Mouse (Mus musculus) embryonic facial prominence, embryonic 15.5 days (tissue): ENCODE results near the gene Smco4. TPM values are rescaled to one million over a fixed set of nuclear protein-coding genes. Genes with fewer than 3 reads are reported as not detected.
A peak's percentile ranks its signal among the peaks of the same experiment; 100 is the strongest.

Experiments
- ATAC-seq: fragments of 200-750 bp; cut with Nextera tagmentation; 2 replicates; pipeline ENCODE4 v1.8.0; 2017; ENCODE audit warnings: low read depth, moderate TSS enrichment; ENCODE audit not compliant: insufficient number of reproducible peaks, low FRiP score, low TSS enrichment
- H3K27ac ChIP-seq: fragments of 300-500 bp; sonication (generic); replicated peaks from 2 replicates; pipeline ENCODE4 v1.5.1; 2015; ENCODE audit warnings: mild to moderate bottlenecking, inconsistent platforms
- H3K27me3 ChIP-seq: fragments of 300-500 bp; sonication (generic); 2 replicates; pipeline ENCODE4 v1.6.1; 2015; ENCODE audit warnings: inconsistent platforms
- H3K36me3 ChIP-seq: fragments of 300-500 bp; sonication (generic); 2 replicates; pipeline ENCODE4 v1.6.1; 2015; ENCODE audit warnings: mild to moderate bottlenecking, inconsistent platforms
- H3K4me1 ChIP-seq: fragments of 300-500 bp; sonication (generic); 2 replicates; pipeline ENCODE4 v1.6.1; 2015; ENCODE audit warnings: inconsistent platforms
- H3K4me2 ChIP-seq: fragments of 300-500 bp; sonication (generic); replicated peaks from 2 replicates; pipeline ENCODE4 v1.6.1; 2015; ENCODE audit warnings: mild to moderate bottlenecking, inconsistent platforms
- H3K4me3 ChIP-seq: fragments of 300-500 bp; sonication (generic); replicated peaks from 2 replicates; pipeline ENCODE4 v1.5.1; 2015; ENCODE audit warnings: mild to moderate bottlenecking, inconsistent platforms
- H3K9ac ChIP-seq: fragments of 300-500 bp; sonication (generic); 2 replicates; pipeline ENCODE4 v1.6.1; 2015; ENCODE audit warnings: inconsistent platforms
- H3K9me3 ChIP-seq: fragments of 300-500 bp; sonication (generic); replicated peaks from 2 replicates; pipeline ENCODE4 v1.6.1; 2016; ENCODE audit warnings: inconsistent platforms
- WGBS: fragments of 180-500 bp; shearing (Covaris S2); methylation state at CpG from one replicate; pipeline ENCODE4 v1.1.7; 2015; 5-methylcytosine and 5-hydroxymethylcytosine counted together
- polyA plus RNA-seq: library from polyadenylated mRNA; unstranded; fragments of >200 nt; fragmentation: Nextera tagmentation; extraction: Ambion mirVana; gene quantifications from 2 replicates; pipeline ENCODE4 v1.2.1, GENCODE M21; 2015

Smco4 gene
- 3.0 and 3.2 TPM in 2 replicates for polyA plus RNA-seq

GRCm38 (mm10) chr9:15493235-15493924 is at the start of gene Smco4:
Smco4 (plus strand) TSS chr9:15493432.
- Histone ChIP-seq H3K9ac (peak within 1 kb of the TSS; percentile 68), H3K4me1 (peaks cover 26% of the 10 kb centered on the region), H3K27ac (peak within 1 kb of the TSS; percentile 71), H3K27me3 (no peaks in the 10 kb centered on the region), H3K4me2 (peak within 1 kb of the TSS; percentile 87), H3K4me3 (peak within 1 kb of the TSS; percentile 77), H3K9me3 (no peaks in the 10 kb centered on the region), H3K36me3 (no peaks in the 10 kb centered on the region)
- peak; percentile 85 for ATAC-seq
- WGBS: 1% methylated on average over 76 of the region's 101 CpGs

GRCm38 (mm10) chr9:15447397-15447796 is 45.8 kb upstream of the Smco4 start:
- Histone ChIP-seq H3K9ac (no peak overlapping the region), H3K36me3 (no peaks in the 10 kb centered on the region), H3K4me3 (no peak overlapping the region), H3K4me1 (peaks cover 10% of the 10 kb centered on the region; the same call in 1 of the 2 replicates), H3K27me3 (no peaks in the 10 kb centered on the region), H3K9me3 (no peaks in the 10 kb centered on the region), H3K4me2 (no peak overlapping the region), H3K27ac (no peak overlapping the region)
- 80% methylated on average over 2 of the region's 2 CpGs for WGBS
- ATAC-seq: no peak

GRCm38 (mm10) chr9:15450921-15451320 is 42.3 kb upstream of the Smco4 start:
- no peaks in the 10 kb centered on the region for H3K27me3 ChIP-seq
- no peak overlapping the region for H3K9ac ChIP-seq
- no peaks in the 10 kb centered on the region for H3K36me3 ChIP-seq
- peak; percentile 47; the same call in 1 of the 2 replicates for ATAC-seq
- 37% methylated on average over 5 of the region's 5 CpGs for WGBS
- H3K27ac ChIP-seq: no peak overlapping the region
- no peak overlapping the region for H3K4me3 ChIP-seq
- H3K4me1 ChIP-seq: peaks cover 10% of the 10 kb centered on the region; the same call in 1 of the 2 replicates
- H3K4me2 ChIP-seq: no peak overlapping the region
- H3K9me3 ChIP-seq: no peaks in the 10 kb centered on the region

DNA sequence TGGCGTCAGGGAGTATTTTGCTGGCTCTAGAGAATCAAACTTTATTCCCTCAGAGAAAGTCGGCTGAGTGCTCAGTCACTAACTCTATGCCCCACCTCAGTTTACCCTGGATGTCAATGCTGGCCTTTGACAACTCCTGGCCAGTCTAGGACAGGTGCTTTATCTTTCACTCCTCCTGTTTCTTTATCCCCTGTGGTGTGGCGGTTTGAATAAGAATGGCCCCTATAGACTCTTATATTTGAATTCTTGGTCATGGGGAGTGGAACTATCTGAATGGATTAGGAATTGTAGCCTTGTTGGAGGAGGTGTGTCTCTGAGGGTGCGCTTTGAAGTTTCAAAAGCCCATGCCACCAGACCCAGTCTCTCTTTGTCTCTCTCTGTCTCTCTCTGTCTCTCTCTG is 21.0 kb upstream of the Smco4 start:
- no peak overlapping the region for H3K27ac ChIP-seq
- ATAC-seq: no peak
- H3K4me2 ChIP-seq: no peak overlapping the region
- no peaks in the 10 kb centered on the region for H3K36me3 ChIP-seq
- no peaks in the 10 kb centered on the region for H3K9me3 ChIP-seq
- H3K9ac ChIP-seq: no peak overlapping the region
- no peaks in the 10 kb centered on the region for H3K27me3 ChIP-seq
- WGBS: 71% methylated on average over 4 of the region's 4 CpGs
- H3K4me1 ChIP-seq: no peaks in the 10 kb centered on the region
- H3K4me3 ChIP-seq: no peak overlapping the region

DNA sequence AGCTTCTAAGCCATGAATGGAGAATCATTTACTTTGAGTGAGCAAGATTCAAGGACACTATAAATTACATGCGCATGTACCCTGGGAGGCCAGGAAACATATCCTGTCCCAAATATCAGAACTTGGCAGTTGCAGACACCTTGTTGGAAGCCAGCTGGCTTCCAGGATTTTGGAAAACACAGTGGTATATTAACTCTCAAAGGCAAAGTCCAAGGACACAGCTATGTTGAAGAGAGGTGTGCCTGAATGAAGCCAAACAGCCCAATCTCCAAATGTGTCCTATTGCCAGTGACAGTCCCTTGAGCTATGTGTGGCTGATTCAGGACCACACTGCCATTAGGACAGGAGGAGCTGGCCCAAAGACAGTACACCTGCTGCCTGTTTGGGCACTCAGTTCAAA is 20.0 kb upstream of the Smco4 start:
- no peaks in the 10 kb centered on the region for H3K36me3 ChIP-seq
- WGBS: 89% methylated on average over 1 of the region's 1 CpGs
- H3K4me1 ChIP-seq: no peaks in the 10 kb centered on the region
- no peak overlapping the region for H3K27ac ChIP-seq
- no peak overlapping the region for H3K9ac ChIP-seq
- no peaks in the 10 kb centered on the region for H3K9me3 ChIP-seq
- H3K27me3 ChIP-seq: no peaks in the 10 kb centered on the region
- no peak overlapping the region for H3K4me2 ChIP-seq
- ATAC-seq: no peak
- H3K4me3 ChIP-seq: no peak overlapping the region

GRCm38 (mm10) chr9:15477556-15477955 is 15.7 kb upstream of the Smco4 start:
- no peak for ATAC-seq
- Histone ChIP-seq H3K4me1 (no peaks in the 10 kb centered on the region), H3K27ac (no peak overlapping the region), H3K4me2 (no peak overlapping the region), H3K4me3 (no peak overlapping the region), H3K9me3 (no peaks in the 10 kb centered on the region), H3K27me3 (no peaks in the 10 kb centered on the region), H3K36me3 (no peaks in the 10 kb centered on the region), H3K9ac (no peak overlapping the region)
- WGBS: 88% methylated on average over 10 of the region's 10 CpGs

DNA sequence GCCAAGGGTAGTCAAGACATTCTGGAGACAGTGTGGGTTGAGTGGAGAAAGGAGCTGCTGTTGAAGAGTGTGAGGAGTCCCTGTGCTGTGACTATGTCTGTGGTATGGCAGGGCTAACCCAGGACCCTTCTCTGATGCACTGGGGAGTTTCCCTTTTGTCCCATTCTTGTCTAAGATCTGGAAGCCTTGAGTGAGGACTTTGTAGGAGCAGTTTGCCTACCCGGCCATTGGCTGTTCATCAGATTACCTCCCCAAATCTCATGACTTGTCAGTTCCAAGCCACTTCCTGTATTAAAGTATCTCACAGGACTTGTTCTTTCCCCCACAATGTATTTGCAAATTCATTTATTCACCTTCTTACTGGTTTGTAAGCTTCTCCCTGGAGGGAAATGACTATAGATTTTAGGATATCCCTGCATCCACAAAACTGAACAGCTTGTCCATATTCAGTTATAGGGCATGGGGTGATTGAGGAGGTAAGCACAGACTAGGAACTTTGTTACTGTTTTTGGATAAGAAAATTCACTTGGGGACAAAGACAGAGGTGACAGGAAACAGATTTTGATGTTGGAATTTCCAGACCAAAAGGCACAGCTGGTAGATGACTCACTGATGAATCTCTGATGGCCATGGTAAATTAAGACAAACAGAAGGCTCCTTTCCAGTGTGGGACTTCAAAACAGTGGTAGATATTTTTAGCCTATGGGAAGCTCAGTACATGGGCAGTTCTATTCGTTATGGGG is 5.4 kb upstream of the Smco4 start:
- Histone ChIP-seq H3K9me3 (no peaks in the 10 kb centered on the region), H3K27ac (no peak overlapping the region), H3K4me3 (no peak overlapping the region), H3K4me2 (no peak overlapping the region), H3K9ac (no peak overlapping the region), H3K4me1 (no peaks in the 10 kb centered on the region), H3K36me3 (no peaks in the 10 kb centered on the region), H3K27me3 (no peaks in the 10 kb centered on the region)
- no peak for ATAC-seq
- WGBS: 57% methylated on average over 2 of the region's 2 CpGs

GRCm38 (mm10) chr9:15489293-15489692 is 3.9 kb upstream of the Smco4 start:
- H3K4me3 ChIP-seq: no peak overlapping the region
- no peak overlapping the region for H3K4me2 ChIP-seq
- no peak for ATAC-seq
- peaks cover 8% of the 10 kb centered on the region for H3K4me1 ChIP-seq
- H3K27me3 ChIP-seq: no peaks in the 10 kb centered on the region
- H3K9me3 ChIP-seq: no peaks in the 10 kb centered on the region
- no peak overlapping the region for H3K27ac ChIP-seq
- no peak overlapping the region for H3K9ac ChIP-seq
- H3K36me3 ChIP-seq: no peaks in the 10 kb centered on the region

DNA sequence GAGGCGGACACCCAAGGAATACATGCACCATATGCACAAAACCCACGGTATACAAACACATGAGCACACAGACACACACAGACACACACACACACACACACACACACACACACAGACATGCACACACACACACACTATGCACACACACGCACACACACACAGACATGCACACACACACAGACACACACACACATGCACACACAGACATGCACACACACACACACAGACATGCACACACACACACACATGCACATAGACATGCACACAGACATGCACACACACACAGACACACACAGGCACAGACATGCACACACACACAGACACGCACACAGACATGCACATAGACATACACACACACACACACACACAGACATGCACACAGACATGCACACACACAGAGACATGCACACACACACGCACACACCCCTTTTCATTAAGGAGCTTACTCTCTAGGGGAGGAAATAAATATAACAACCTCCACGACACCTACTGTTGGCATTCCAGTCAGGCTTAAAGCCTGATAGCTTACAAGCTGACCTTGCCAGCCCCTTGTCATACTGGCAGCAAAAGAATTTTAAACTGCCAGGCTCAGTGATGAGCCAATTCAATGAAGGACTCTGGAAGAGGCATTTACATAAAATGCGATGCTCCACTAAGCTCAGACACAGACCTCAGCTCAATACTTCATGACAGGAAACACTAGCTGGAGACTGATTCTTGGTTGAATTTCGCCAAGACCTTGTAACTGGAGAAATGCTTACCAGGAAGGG is 2.7 kb upstream of the Smco4 start:
- H3K4me1 ChIP-seq: peaks cover 14% of the 10 kb centered on the region
- no peak overlapping the region for H3K4me3 ChIP-seq

DNA sequence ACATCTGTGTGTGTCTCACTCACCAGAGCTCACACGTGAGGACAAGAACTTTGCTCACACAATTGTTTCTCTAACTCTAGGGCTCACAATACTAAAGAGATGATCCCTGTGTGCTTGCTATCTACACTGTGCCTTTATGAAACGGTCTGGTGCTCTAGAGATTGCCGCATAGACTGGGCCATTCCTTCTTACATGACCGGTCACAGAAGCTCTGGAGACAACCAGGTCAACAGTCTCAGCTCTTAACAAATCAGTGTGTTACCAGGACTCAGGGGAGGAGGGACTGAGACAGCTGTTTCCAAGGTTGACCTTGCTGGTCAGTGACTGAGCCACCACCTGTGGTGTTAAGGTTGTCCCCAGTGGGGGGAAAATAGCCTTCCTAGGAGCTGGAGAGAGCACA is 1.5 kb upstream of the Smco4 start:
- no peak overlapping the region for H3K9ac ChIP-seq
- no peak overlapping the region for H3K4me2 ChIP-seq
- ATAC-seq: no peak
- no peak overlapping the region for H3K27ac ChIP-seq
- WGBS: 86% methylated on average over 4 of the region's 4 CpGs
- no peaks in the 10 kb centered on the region for H3K36me3 ChIP-seq
- H3K27me3 ChIP-seq: no peaks in the 10 kb centered on the region
- H3K4me1 ChIP-seq: peaks cover 26% of the 10 kb centered on the region
- H3K4me3 ChIP-seq: no peak overlapping the region
- H3K9me3 ChIP-seq: no peaks in the 10 kb centered on the region

More for the DNA sequence above, 2.7 kb upstream of the Smco4 start:
- Histone ChIP-seq H3K27ac (no peak overlapping the region), H3K4me2 (no peak overlapping the region), H3K27me3 (no peaks in the 10 kb centered on the region), H3K9me3 (no peaks in the 10 kb centered on the region), H3K36me3 (no peaks in the 10 kb centered on the region), H3K9ac (no peak overlapping the region)
- ATAC-seq: no peak
- WGBS: 80% methylated on average over 8 of the region's 8 CpGs

GRCm38 (mm10) chr9:15492401-15492800 is 831 bp upstream of the Smco4 start:
- WGBS: 81% methylated on average over 9 of the region's 9 CpGs
- H3K4me1 ChIP-seq: peaks cover 26% of the 10 kb centered on the region
- no peak for ATAC-seq

More at GRCm38 (mm10) chr9:15492401-15492800, 831 bp upstream of the Smco4 start:
- Histone ChIP-seq H3K27me3 (no peaks in the 10 kb centered on the region), H3K4me2 (no peak overlapping the region), H3K27ac (no peak overlapping the region), H3K36me3 (no peaks in the 10 kb centered on the region), H3K4me3 (no peak overlapping the region), H3K9me3 (no peaks in the 10 kb centered on the region), H3K9ac (no peak overlapping the region)
